Mouse (Mus musculus) gastrocnemius, adult 2 months (tissue): ENCODE measurements at regions not wholly inside any gene's neighbourhood (a gene's known extent, or its start where the extent isn't known, plus 50 kb on each side); places are given as distances from the start of the nearest gene placed in this dataset.
"Not testable (repeated sequence)": the region's sequence is repeated elsewhere in the genome, so short reads cannot be mapped to it uniquely, and the experiment has no call there.

Experiments
- DNase-seq: peaks from one replicate; pipeline ENCODE4 v3.0.0; 2022
- H3K27ac ChIP-seq: fragments of 200-600 bp; 2 replicates; pipeline ENCODE4 v1.8.1; 2022; ENCODE audit warnings: mild to moderate bottlenecking
- H3K4me3 ChIP-seq: fragments of 200-600 bp; 2 replicates; pipeline ENCODE4 v1.8.1; 2022; ENCODE audit warnings: mild to moderate bottlenecking, moderate library complexity
- CTCF ChIP-seq: fragments of 200-600 bp; IDR thresholded peaks from 2 replicates; pipeline ENCODE4 v1.8.1; 2022; ENCODE audit warnings: antibody characterized with exemption, mild to moderate bottlenecking, moderate library complexity
- intact Hi-C: fragments of 180-260 bp; cut with DNase I; formaldehyde crosslinking; loops from one replicate; pipeline ENCODE4 v1.15.1; 2025

GRCm38 (mm10) chr6:81817050-81817827 lies 106.2 kb upstream of the Gcfc2 start:
- Histone ChIP-seq H3K27ac (no peak overlapping the region), H3K4me3 (no peak overlapping the region)
- TF ChIP-seq CTCF = peak; percentile 68
- intact Hi-C loops = no loop called here
- DNase-seq = no peak

GRCm38 (mm10) chr6:81818573-81818972 lies 104.9 kb upstream of the Gcfc2 start:
- TF ChIP-seq CTCF = no peak
- H3K4me3 ChIP-seq = no peak overlapping the region
- H3K27ac ChIP-seq = no peak overlapping the region
- no peak for DNase-seq
- intact Hi-C loops = no loop called here

GRCm38 (mm10) chr6:81820078-81820477 lies 103.4 kb upstream of the Gcfc2 start:
- intact Hi-C loops = no loop called here
- no peak for DNase-seq
- no peak for TF ChIP-seq CTCF
- Histone ChIP-seq H3K27ac (no peak overlapping the region), H3K4me3 (no peak overlapping the region)

GRCm38 (mm10) chr6:81839474-81840153 lies 83.9 kb upstream of the Gcfc2 start:
- intact Hi-C loops = no loop called here
- no peak overlapping the region for H3K4me3 ChIP-seq
- no peak for DNase-seq

GRCm38 (mm10) chr6:81868207-81868606 lies 55.3 kb upstream of the Gcfc2 start:
- H3K27ac ChIP-seq, DNase-seq, intact Hi-C loops, H3K4me3 ChIP-seq: not testable (repeated sequence)

More at GRCm38 (mm10) chr6:81839474-81840153, 83.9 kb upstream of the Gcfc2 start:
- H3K27ac ChIP-seq = no peak overlapping the region
- no peak; the same call in 1 of the 2 replicates for TF ChIP-seq CTCF
